Mouse (Mus musculus) kidney, embryonic 15.5 days (tissue): ENCODE measurements around the gene Uimc1. TPM values are rescaled to one million over a fixed set of nuclear protein-coding genes. Genes with fewer than 3 reads are reported as not detected.
A peak's percentile ranks its signal among the peaks of the same experiment; 100 is the strongest.
"Not testable (repeated sequence)": the region's sequence is repeated elsewhere in the genome, so short reads cannot be mapped to it uniquely, and the experiment has no call there.

Source experiments
- ATAC-seq: fragments of 200-750 bp; cut with Nextera tagmentation; replicated peaks from 2 replicates; pipeline ENCODE4 v1.8.0; 2017; ENCODE audit warnings: moderate TSS enrichment; ENCODE audit not compliant: low FRiP score
- H3K27ac ChIP-seq: fragments of 300-500 bp; sonication (generic); 2 replicates; pipeline ENCODE4 v1.5.1; 2015; ENCODE audit warnings: mild to moderate bottlenecking, inconsistent platforms
- H3K27me3 ChIP-seq: fragments of 300-500 bp; sonication (generic); 2 replicates; pipeline ENCODE4 v1.6.1; 2015; ENCODE audit warnings: inconsistent platforms
- H3K36me3 ChIP-seq: fragments of 300-500 bp; sonication (generic); 2 replicates; pipeline ENCODE4 v1.6.1; 2015; ENCODE audit warnings: inconsistent platforms
- H3K4me1 ChIP-seq: fragments of 300-500 bp; sonication (generic); 2 replicates; pipeline ENCODE4 v1.6.1; 2015; ENCODE audit warnings: inconsistent platforms
- H3K4me2 ChIP-seq: fragments of 300-500 bp; sonication (generic); 2 replicates; pipeline ENCODE4 v1.6.1; 2015; ENCODE audit warnings: moderate library complexity, mild to moderate bottlenecking, inconsistent platforms
- H3K4me3 ChIP-seq: fragments of 300-500 bp; sonication (generic); replicated peaks from 2 replicates; pipeline ENCODE4 v1.5.1; 2015; ENCODE audit warnings: mild to moderate bottlenecking, inconsistent platforms
- H3K9ac ChIP-seq: fragments of 300-500 bp; sonication (generic); 2 replicates; pipeline ENCODE4 v1.6.1; 2015; ENCODE audit warnings: mild to moderate bottlenecking, inconsistent platforms
- H3K9me3 ChIP-seq: fragments of 300-500 bp; sonication (generic); replicated peaks from 2 replicates; pipeline ENCODE4 v1.6.1; 2016; ENCODE audit warnings: inconsistent platforms
- WGBS: fragments of 180-500 bp; shearing (Covaris S2); methylation state at CpG from one replicate; pipeline ENCODE4 v1.1.7; 2015; ENCODE audit warnings: mixed read lengths; 5-methylcytosine and 5-hydroxymethylcytosine counted together
- polyA plus RNA-seq: library from polyadenylated mRNA; unstranded; fragments of >200 nt; fragmentation: Nextera tagmentation; extraction: Ambion mirVana; gene quantifications from 2 replicates; pipeline ENCODE4 v1.2.1, GENCODE M21; 2015

The Uimc1 gene
- polyA plus RNA-seq, 1 experiment from 2014 or later: 24.3 TPM

- no peak overlapping the region for H3K4me3 ChIP-seq
- peaks cover under 1% of the 10 kb centered on the region; the same call in 1 of the 2 replicates for H3K36me3 ChIP-seq
- H3K27ac ChIP-seq: no peak overlapping the region
- H3K27me3 ChIP-seq: no peaks in the 10 kb centered on the region
- H3K9ac ChIP-seq: no peak overlapping the region
- 93% methylated on average over 3 of the region's 3 CpGs for WGBS
- H3K4me1 ChIP-seq: peaks cover 23% of the 10 kb centered on the region
- no peak for ATAC-seq
- H3K4me2 ChIP-seq: no peak overlapping the region
- no peaks in the 10 kb centered on the region for H3K9me3 ChIP-seq
Observed at GRCm38 (mm10) chr13:55102366-55102765, 2.3 kb upstream of the Uimc1 start.

- Histone ChIP-seq H3K27me3 (no peaks in the 10 kb centered on the region), H3K4me3 (no peak overlapping the region), H3K27ac (no peak overlapping the region), H3K9me3 (no peaks in the 10 kb centered on the region), H3K36me3 (no peaks in the 10 kb centered on the region), H3K4me2 (no peak overlapping the region), H3K4me1 (peaks cover 20% of the 10 kb centered on the region), H3K9ac (no peak overlapping the region)
- no peak for ATAC-seq
- 90% methylated on average over 11 of the region's 11 CpGs for WGBS
Observed at GRCm38 (mm10) chr13:55101627-55102026, 1.5 kb upstream of the Uimc1 start.

- H3K4me1 ChIP-seq: peaks cover 11% of the 10 kb centered on the region; the same call in 1 of the 2 replicates
- H3K9me3 ChIP-seq: no peaks in the 10 kb centered on the region
- no peaks in the 10 kb centered on the region for H3K27me3 ChIP-seq
- 33% methylated on average over 20 of the region's 20 CpGs for WGBS
- ATAC-seq: no peak
- peak overlapping the region; percentile 69 for H3K4me2 ChIP-seq
- peak overlapping the region; percentile 94 for H3K4me3 ChIP-seq
- H3K36me3 ChIP-seq: no peaks in the 10 kb centered on the region
- H3K9ac ChIP-seq: peak overlapping the region; percentile 90
- H3K27ac ChIP-seq: peak overlapping the region; percentile 94
Observed at GRCm38 (mm10) chr13:55099066-55099725, 904 bp downstream of the Uimc1 start.

GRCm38 (mm10) chr13:55097841-55098240 is 2.3 kb downstream of the Uimc1 start:
- peaks cover 11% of the 10 kb centered on the region; the same call in 1 of the 2 replicates for H3K4me1 ChIP-seq
- H3K36me3 ChIP-seq, H3K27ac ChIP-seq, H3K9ac ChIP-seq, H3K27me3 ChIP-seq, H3K9me3 ChIP-seq, H3K4me3 ChIP-seq, H3K4me2 ChIP-seq, ATAC-seq: not testable (repeated sequence)
- 90% methylated on average over 3 of the region's 3 CpGs for WGBS

GRCm38 (mm10) chr13:55092588-55092987 is 7.5 kb downstream of the Uimc1 start:
- H3K9me3 ChIP-seq: no peaks in the 10 kb centered on the region
- no peak overlapping the region for H3K9ac ChIP-seq
- no peaks in the 10 kb centered on the region for H3K4me1 ChIP-seq
- no peak overlapping the region for H3K27ac ChIP-seq
- no peak overlapping the region for H3K4me3 ChIP-seq
- no peak for ATAC-seq
- WGBS: 88% methylated on average over 4 of the region's 4 CpGs
- no peak overlapping the region for H3K4me2 ChIP-seq
- peaks cover 19% of the 10 kb centered on the region for H3K36me3 ChIP-seq
- H3K27me3 ChIP-seq: no peaks in the 10 kb centered on the region

- WGBS: 49% methylated on average over 5 of the region's 5 CpGs
- H3K4me1 ChIP-seq: no peaks in the 10 kb centered on the region
- H3K4me2 ChIP-seq: no peak overlapping the region
- H3K4me3 ChIP-seq: no peak overlapping the region
- H3K9ac ChIP-seq: no peak overlapping the region
- no peaks in the 10 kb centered on the region for H3K27me3 ChIP-seq
- ATAC-seq: no peak
- H3K9me3 ChIP-seq: no peaks in the 10 kb centered on the region
- peaks cover 26% of the 10 kb centered on the region for H3K36me3 ChIP-seq
- no peak overlapping the region for H3K27ac ChIP-seq
Observed at GRCm38 (mm10) chr13:55075597-55075996, 24.5 kb downstream of the Uimc1 start.

- no peaks in the 10 kb centered on the region for H3K27me3 ChIP-seq
- no peak overlapping the region for H3K4me2 ChIP-seq
- H3K27ac ChIP-seq: no peak overlapping the region
- 2% methylated on average over 3 of the region's 3 CpGs for WGBS
- peaks cover 28% of the 10 kb centered on the region for H3K36me3 ChIP-seq
- no peak overlapping the region for H3K9ac ChIP-seq
- no peak overlapping the region for H3K4me3 ChIP-seq
- no peak for ATAC-seq
- H3K4me1 ChIP-seq: no peaks in the 10 kb centered on the region
- no peaks in the 10 kb centered on the region for H3K9me3 ChIP-seq
Observed at GRCm38 (mm10) chr13:55071322-55071721, 28.8 kb downstream of the Uimc1 start.

GRCm38 (mm10) chr13:55069719-55070118 is 30.4 kb downstream of the Uimc1 start:
- Histone ChIP-seq H3K36me3 (peaks cover 15% of the 10 kb centered on the region; the same call in 1 of the 2 replicates), H3K4me2 (no peak overlapping the region), H3K4me3 (no peak overlapping the region), H3K27me3 (no peaks in the 10 kb centered on the region), H3K9me3 (no peaks in the 10 kb centered on the region), H3K4me1 (no peaks in the 10 kb centered on the region), H3K27ac (no peak overlapping the region), H3K9ac (no peak overlapping the region)
- no peak for ATAC-seq
- WGBS: 42% methylated on average over 7 of the region's 7 CpGs

GRCm38 (mm10) chr13:55063276-55063675 is 36.8 kb downstream of the Uimc1 start:
- WGBS: 65% methylated on average over 2 of the region's 2 CpGs
- ATAC-seq: no peak
- H3K27me3 ChIP-seq: no peaks in the 10 kb centered on the region
- H3K4me2 ChIP-seq: no peak overlapping the region
- H3K9ac ChIP-seq: no peak overlapping the region
- 0 out of 2 replicates have a peak, but pooled peaks cover 4% of the 10 kb centered on the region for H3K4me1 ChIP-seq
- H3K27ac ChIP-seq: no peak overlapping the region
- no peak overlapping the region for H3K4me3 ChIP-seq
- H3K9me3 ChIP-seq: no peaks in the 10 kb centered on the region
- H3K36me3 ChIP-seq: peaks cover 7% of the 10 kb centered on the region

- no peak overlapping the region for H3K27ac ChIP-seq
- peaks cover 23% of the 10 kb centered on the region for H3K36me3 ChIP-seq
- no peak for ATAC-seq
- WGBS: 94% methylated on average over 2 of the region's 2 CpGs
- H3K4me3 ChIP-seq: no peak overlapping the region
- H3K9ac ChIP-seq: no peak overlapping the region
- H3K9me3 ChIP-seq: no peaks in the 10 kb centered on the region
- 0 out of 2 replicates have a peak, but pooled peaks cover 4% of the 10 kb centered on the region for H3K4me1 ChIP-seq
- no peak overlapping the region for H3K4me2 ChIP-seq
- H3K27me3 ChIP-seq: no peaks in the 10 kb centered on the region
Observed at GRCm38 (mm10) chr13:55058042-55058441, 42.1 kb downstream of the Uimc1 start.

GRCm38 (mm10) chr13:55047706-55048105 is 52.4 kb downstream of the Uimc1 start:
- Histone ChIP-seq H3K4me2 (no peak overlapping the region), H3K36me3 (peaks cover 20% of the 10 kb centered on the region; the same call in 1 of the 2 replicates), H3K4me3 (no peak overlapping the region), H3K4me1 (no peaks in the 10 kb centered on the region), H3K9ac (no peak overlapping the region), H3K27ac (no peak overlapping the region), H3K9me3 (no peaks in the 10 kb centered on the region), H3K27me3 (no peaks in the 10 kb centered on the region)
- no peak for ATAC-seq
- 79% methylated on average over 3 of the region's 3 CpGs for WGBS

- H3K4me2 ChIP-seq: no peak overlapping the region
- H3K4me3 ChIP-seq: no peak overlapping the region
- no peak overlapping the region for H3K9ac ChIP-seq
- no peak overlapping the region for H3K27ac ChIP-seq
- H3K27me3 ChIP-seq: no peaks in the 10 kb centered on the region
- H3K9me3 ChIP-seq: no peaks in the 10 kb centered on the region
- H3K4me1 ChIP-seq: no peaks in the 10 kb centered on the region
- WGBS: 95% methylated on average over 2 of the region's 2 CpGs
- no peak for ATAC-seq
- H3K36me3 ChIP-seq: peaks cover 19% of the 10 kb centered on the region
Observed at GRCm38 (mm10) chr13:55040016-55040415, 60.1 kb downstream of the Uimc1 start.

- peaks cover 13% of the 10 kb centered on the region for H3K36me3 ChIP-seq
- no peak overlapping the region for H3K9ac ChIP-seq
- ATAC-seq: no peak
- H3K27me3 ChIP-seq: no peaks in the 10 kb centered on the region
- no peak overlapping the region for H3K4me3 ChIP-seq
- no peak overlapping the region for H3K4me2 ChIP-seq
- WGBS: 85% methylated on average over 2 of the region's 2 CpGs
- no peaks in the 10 kb centered on the region for H3K9me3 ChIP-seq
- no peaks in the 10 kb centered on the region for H3K4me1 ChIP-seq
- no peak overlapping the region for H3K27ac ChIP-seq
Observed at GRCm38 (mm10) chr13:55024215-55024614, 75.9 kb downstream of the Uimc1 start.
